Mouse (Mus musculus): ENCODE measurements at regions not wholly inside any gene's neighbourhood (a gene's known extent, or its start where the extent isn't known, plus 50 kb on each side); places are given as distances from the start of the nearest gene placed in this dataset.

DNA sequence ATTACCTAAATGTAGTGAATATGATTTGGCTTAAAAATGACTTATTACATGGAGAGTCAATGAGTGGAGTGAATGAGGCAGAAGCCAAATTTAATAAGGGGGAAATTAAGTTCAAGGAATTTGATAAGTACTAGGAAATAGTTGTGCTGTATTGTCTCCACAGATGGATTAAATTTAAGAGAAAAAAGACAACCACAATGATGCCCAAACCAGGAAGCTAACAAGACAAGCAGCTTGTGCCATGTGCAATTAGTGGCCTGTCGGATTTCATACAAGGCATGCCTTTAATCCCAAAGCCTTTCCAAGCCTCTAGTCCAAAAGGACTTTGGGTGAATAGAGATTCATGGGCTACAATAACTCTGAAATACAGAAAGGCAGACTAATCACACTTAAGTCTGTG lies 883.3 kb downstream of the Adgrl2 start:
- no peak for TF ChIP-seq CTCF (IDR thresholded peaks at IDR 0.05; ENCODE audit: extremely low read depth, insufficient read length, insufficient replicate concordance, low read depth, low read length)
- no peak for TF ChIP-seq POLR2A (IDR thresholded peaks at IDR 0.05; ENCODE audit: low read depth, low read length)
